Mouse (Mus musculus) 416B (cell line): ENCODE results near the gene Otoa.

Experiments used
- DNase-seq: peaks from one replicate; pipeline ENCODE4 v3.0.0; 2011; ENCODE audit warnings: low read depth

Otoa gene

GRCm38 (mm10) chr7:121081350-121081749 lies at the start of gene Otoa:
Gene Otoa (plus strand): TSS chr7:121081650.
- DNase-seq = no peak

DNA sequence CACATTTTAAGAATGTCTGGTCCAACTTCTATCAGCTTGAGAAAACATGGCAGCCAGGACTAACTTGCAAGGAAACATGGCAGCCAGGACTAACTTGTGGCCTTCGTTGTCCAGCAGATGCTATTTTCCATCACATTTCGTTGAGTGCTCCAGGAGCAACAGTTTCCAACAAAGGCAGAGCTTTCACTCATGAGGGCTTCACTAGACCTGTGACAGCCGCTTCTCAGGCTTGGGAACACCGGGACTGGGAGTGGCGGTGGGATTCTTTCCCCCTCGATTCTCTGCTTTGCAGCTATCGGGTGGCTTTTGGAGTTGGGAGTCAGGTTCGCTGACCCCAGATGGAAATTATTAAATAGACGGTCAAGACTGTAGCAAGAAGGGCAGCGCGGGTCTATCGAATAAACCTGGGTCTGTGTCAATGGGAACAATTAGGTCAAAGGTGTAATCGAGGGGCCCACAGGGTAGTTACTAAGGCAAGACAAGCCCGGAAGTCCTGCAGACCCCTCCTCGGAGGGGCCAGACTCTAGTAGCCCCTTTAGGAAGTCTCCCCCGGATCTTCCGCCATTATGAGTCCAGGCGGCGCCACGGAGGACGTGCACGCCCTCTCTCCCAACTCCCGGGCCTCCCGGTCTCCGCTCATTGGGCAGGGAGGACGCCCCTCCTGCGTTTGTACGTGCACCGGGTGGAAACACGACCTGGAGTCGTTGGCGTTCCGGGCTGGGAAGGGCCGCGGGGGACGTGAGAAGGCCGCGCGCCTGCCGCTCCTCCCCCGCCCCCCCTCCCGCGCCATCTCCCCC lies 47.4 kb upstream of the Otoa start, which contains the start of gene Mettl9:
TSS of gene Mettl9 (plus strand) at position 590 of the 797 bp plus-strand sequence.
- DNase-seq = peak; percentile 95

DNA sequence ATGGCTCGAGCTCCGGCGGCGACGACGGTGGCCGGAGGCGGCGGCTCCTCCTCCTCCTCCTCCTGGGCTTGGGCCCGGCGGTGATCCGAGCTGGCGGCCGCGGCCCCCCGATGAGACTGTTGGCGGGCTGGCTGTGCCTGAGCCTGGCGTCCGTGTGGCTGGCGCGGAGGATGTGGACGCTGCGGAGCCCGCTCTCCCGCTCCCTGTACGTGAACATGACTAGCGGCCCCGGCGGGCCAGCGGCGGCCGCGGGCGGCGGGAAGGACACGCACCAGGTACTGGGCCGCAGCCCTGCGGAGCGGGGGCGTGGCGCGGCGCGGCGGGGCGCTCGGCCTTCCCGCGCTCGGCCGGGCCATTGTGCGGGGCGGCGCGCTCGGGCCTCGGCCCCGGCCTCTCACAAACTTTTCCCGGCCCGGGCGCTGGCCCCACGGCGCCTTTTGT lies 46.7 kb upstream of the Otoa start:
- DNase-seq = no peak

DNA sequence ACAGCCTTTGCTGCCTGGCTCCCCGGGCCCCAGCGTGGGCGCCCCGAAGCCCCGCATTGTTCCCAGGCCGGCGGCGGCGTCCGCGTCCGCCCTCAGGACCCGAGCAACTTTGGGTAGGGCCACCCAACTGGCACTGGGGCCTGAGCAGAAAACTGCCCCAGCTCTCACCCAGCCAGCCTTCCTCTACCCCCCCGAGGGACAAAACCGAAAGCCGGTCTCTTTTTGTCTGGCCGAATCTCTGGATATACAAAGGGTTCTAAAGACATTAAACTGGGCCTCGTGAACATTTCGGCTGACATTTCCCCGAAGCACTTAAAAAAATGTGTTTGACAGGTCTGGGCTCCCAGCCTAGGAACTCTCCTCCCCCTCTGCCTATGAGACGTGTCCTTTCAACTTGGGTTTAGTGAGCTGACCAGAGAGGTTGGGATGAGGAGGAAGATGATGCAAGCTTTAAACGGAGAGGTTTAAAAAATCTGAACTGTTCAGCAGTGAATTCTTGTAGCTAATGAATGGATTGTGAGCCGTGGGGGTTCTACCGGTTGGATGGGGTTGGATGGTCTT lies 46.2 kb upstream of the Otoa start:
- DNase-seq = peak; percentile 82

DNA sequence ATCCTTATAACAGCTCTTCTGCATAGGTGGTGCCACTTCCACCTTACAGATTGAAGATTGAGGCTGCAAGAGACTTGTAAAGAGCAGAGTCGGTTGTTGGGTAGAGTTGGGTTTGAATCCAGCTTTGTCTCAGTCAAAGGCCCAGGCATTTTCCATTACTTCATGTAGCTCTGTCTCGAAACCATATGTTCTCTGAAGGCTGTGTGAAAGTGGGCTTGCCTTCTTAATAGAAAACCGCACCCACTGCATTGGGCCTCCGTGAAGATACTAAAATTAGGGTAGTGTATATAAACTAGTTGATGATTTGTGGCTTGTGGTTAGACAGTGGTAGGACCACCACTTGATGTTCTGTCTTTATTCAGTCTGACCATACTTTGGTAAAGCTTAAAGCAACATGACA lies 40.9 kb upstream of the Otoa start:
- no peak for DNase-seq

DNA sequence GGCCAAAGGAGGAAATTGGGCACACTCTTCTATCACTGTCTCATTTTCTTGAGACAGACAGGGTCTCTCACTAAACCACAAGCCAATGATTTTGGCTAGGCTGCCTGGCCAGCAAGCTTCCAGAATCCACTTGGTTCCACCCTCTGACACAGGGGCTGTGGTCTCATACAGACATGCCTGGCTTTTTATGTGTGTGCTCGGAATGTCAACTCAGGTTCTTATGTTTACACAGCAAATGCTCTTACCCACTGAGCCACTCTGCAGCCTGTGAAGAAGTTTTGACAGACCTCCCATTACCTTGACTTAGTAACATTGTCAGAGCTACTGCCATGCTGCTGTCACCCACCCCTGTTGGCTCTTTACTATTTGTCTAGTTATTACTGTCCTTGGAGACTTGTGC lies 39.5 kb upstream of the Otoa start:
- no peak for DNase-seq

DNA sequence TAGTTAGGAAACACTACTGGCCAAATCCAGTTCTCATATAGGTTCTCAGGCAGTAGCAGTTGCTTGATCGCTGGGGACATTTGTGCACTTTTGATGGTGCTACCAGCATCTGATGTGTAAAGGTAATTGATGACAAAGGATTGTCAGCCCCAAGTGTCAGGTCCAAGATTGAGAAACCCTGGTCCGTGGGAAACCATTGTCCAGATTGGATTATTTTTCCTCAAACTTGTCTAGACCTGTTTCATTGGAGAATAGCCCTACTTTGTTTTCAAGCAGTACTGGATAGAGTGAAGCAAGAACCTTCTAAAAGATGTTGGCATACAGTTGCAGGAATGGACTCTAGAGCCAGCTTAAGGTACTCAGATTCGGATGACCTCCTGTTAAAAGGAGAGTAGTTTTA lies 38.4 kb upstream of the Otoa start:
- DNase-seq = no peak

- DNase-seq = peak; percentile 56
These were observed 37.9 kb upstream of the Otoa start for GRCm38 (mm10) chr7:121043510-121043909.

DNA sequence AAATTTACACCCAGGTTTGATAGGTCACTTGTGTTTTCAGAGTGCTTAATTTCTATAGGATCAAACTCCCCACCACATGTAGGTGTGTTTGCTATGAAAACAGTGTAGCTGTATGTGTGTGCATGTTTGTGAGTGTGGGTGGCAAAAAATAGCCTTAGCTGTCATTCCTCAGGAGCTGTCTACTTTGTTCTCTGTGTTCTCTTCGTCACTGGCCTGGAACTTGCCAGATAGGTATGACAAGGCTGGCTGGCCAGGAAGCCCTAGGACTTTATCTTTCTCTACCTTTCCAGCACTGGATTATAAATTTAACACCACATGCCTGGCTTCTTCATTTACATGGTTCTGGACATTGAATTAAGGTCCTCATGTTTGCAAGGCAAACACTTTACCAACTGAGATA lies 37.2 kb upstream of the Otoa start:
- no peak for DNase-seq

GRCm38 (mm10) chr7:121045671-121046453 lies 35.6 kb upstream of the Otoa start:
- peak; percentile 53 for DNase-seq

DNA sequence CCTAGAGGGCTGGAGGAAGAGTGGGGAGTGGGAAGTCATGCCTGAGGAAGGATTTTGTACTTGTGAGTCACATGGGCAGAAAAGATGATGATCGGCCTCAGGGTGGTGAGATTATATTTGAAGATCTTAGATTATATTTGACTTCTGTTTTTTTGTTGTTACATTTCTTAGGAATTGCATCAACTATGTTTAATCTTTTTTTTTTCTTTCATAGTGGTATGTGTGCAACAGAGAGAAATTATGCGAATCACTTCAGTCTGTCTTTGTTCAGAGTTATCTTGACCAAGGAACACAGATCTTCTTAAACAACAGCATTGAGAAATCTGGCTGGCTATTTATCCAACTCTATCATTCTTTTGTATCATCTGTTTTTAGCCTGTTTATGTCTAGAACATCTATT lies 33.8 kb upstream of the Otoa start:
- DNase-seq = peak; percentile 36

GRCm38 (mm10) chr7:121053071-121053470 lies 28.4 kb upstream of the Otoa start:
- DNase-seq = no peak

DNA sequence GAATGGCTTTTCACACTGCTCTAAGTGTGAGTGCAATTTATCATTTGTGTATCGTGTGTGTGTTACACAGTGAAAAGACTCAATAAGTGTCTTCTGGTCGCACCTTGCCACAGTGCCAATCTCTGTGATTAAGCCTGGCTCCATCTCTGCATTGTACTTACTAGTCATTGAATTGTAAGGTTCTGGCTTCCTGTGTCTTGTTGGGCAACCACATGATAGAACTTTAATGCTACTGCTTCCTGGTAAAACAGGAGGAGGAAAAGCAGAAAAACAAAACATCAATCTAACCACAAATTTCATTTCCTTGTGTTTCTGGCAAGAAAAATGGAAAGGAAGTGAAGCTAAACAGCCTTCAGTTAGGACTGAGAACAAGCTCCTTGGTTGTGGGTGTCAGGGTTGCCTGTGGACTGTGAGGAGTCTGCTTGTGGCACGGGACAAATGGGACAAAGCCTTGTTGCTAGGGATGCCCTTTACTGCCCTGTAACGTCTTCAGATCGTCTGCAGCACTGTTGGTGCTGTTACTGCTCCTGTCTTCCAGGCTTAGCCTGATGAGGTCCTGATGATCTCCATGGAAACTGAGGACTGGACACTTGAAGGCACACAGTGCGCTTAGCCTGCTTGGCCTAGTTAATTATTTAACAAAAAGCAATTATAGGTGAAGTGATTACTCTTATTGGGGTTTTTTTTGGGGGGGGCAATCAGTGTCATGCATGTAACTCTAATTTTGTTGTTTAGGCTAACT lies 21.8 kb upstream of the Otoa start:
- peak; percentile 28 for DNase-seq

GRCm38 (mm10) chr7:121064309-121064708 lies 17.1 kb upstream of the Otoa start:
- peak; percentile 61 for DNase-seq

GRCm38 (mm10) chr7:121071276-121071675 lies 10.2 kb upstream of the Otoa start:
- no peak for DNase-seq

GRCm38 (mm10) chr7:121072506-121072905 lies 8.9 kb upstream of the Otoa start:
- peak; percentile 27 for DNase-seq

- DNase-seq = peak; percentile 59
These were observed 7.2 kb upstream of the Otoa start, which contains the start of gene Igsf6 for GRCm38 (mm10) chr7:121074281-121074680. Gene Igsf6 (minus strand): TSS chr7:121074572.

GRCm38 (mm10) chr7:121074801-121075400 lies 6.5 kb upstream of the Otoa start:
- peak; percentile 40 for DNase-seq

GRCm38 (mm10) chr7:121075416-121075815 lies 6.0 kb upstream of the Otoa start:
- peak; percentile 29 for DNase-seq

DNA sequence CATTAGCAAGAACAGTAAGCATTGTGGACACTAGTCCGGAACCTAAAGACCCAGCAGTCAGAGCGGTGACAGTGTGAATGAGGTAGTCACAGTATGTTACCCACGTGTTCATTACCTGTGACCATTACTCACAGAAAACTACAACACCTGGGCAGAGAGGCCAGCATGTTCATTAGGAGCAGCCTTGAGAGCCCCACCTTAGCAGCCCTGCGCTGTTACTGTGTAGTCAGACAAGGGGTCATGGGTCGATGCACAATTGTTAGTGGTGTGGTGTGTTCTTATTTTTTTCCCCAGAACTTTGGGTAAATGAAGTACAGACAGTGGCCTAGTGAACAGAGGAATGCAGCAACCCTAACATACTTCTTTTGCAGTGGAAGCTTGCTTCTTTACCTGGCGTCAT lies 4.1 kb upstream of the Otoa start:
- no peak for DNase-seq

DNA sequence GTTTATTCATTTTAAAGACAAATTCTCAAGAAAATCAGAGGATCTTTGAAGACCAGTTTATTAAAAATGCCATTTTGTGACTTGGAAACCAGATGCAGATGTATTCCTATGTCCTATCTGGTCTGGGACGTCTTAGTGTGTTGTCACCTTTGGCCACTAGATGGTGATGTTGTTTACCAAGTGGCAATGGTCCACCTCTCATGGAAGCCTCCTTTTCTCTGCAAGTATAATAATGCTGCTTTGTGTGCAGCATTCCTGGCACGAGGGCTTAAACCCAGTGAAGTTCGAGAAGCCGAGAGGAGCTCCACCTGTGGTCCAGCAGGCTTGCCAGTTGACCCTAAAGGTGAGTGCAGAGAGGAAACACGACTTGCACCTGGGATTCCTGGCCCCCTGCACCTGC lies 3.6 kb upstream of the Otoa start:
- peak; percentile 78 for DNase-seq

GRCm38 (mm10) chr7:121081816-121082215 lies 366 bp downstream of the Otoa start:
- no peak for DNase-seq
